Mouse (Mus musculus): ENCODE results near the gene Enthd1.

GRCm38 (mm10) chr15:80559534-80559933, 5.4 kb downstream of the Enthd1 start:
- TF ChIP-seq CTCF (IDR thresholded peaks at IDR 0.05; ENCODE audit: insufficient read depth, low read depth, low read length): no peak
- no peak for TF ChIP-seq POLR2A (IDR thresholded peaks at IDR 0.05; ENCODE audit: insufficient read depth, low read depth, low read length)
